Mouse (Mus musculus) cerebellum, adult 8-10 months (tissue): ENCODE data around the gene Prss1.
"Not testable (repeated sequence)": the region's sequence is repeated elsewhere in the genome, so short reads cannot be mapped to it uniquely, and the experiment has no call there.

ENCODE experiments used
- DNase-seq: peaks from one replicate; pipeline ENCODE4 v3.0.0; 2022

The Prss1 gene

DNA sequence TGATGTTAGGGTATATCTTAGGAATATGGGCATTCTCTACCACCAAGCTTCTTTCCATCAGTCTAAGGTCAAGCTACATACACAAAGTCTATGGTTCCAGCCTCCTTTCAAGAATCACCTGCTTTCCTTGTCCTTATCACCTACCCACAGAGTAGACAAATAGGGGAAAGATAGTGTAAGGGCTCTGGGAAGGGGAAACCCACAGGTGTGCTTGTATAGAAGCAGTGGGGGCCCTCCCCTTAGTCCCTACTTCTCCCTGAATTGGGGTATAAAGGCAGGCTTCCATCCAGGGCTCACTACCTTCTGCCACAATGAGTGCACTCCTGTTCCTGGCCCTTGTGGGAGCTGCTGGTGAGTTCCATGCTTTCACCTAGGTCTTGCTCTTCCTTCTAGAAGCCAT is at the start of gene Prss1:
Prss1 (plus strand) TSS at position 301 of the 400 bp plus-strand sequence.
- DNase-seq: not testable (repeated sequence)

- DNase-seq: not testable (repeated sequence)
Measured at GRCm38 (mm10) chr6:41442261-41442660, 16.5 kb upstream of the Prss1 start.

- DNase-seq: not testable (repeated sequence)
Measured at GRCm38 (mm10) chr6:41446045-41446444, 12.7 kb upstream of the Prss1 start, which contains the start of gene Gm10334. Gene Gm10334 (minus strand): TSS chr6:41446145.

DNA sequence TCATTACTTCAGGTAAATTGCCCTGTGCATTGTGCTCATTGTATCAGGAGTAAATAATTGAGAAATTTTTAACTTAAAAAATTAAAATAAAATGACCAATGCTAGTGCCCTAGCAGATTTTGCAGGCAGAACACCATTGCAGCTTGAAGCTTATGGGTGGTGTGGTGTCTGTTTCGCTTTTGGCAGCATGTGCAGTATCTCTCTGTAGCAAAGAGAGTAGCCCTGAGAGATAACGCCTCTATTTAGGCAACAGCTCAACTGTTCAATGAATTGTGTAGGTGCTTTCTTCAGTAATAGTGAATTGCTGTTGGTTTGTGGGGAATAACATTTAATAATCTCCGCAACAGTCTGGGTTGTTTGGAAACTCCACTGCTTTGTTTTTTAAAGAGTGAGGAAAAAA is 40.6 kb downstream of the Prss1 start:
- DNase-seq: no peak

- DNase-seq: no peak
Measured at GRCm38 (mm10) chr6:41504915-41505314, 46.2 kb downstream of the Prss1 start.

DNA sequence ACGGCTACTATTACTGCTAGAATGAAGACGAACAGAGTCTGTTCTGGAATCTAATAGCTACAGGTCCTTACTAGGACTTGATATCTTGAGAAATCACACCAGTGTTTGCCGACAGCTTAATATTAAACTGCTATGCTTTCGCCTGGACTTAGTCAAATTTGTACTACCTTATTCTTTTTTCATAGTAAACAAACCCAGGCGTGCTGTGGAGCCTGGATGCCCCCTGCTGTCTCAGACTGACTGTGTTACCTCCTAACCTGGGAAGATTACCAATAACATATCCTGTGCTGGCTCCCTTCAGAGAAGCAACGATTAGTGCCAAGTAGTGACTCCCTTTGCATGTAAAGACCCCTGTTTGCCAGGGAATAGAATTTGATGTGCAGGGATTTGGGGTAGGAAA is 46.6 kb downstream of the Prss1 start:
- DNase-seq: no peak
